Mouse (Mus musculus): ENCODE measurements around the gene Hs2st1. TPM values are rescaled to one million over a fixed set of nuclear protein-coding genes. Genes with fewer than 3 reads are reported as not detected.

Gene Hs2st1
- total RNA-seq, 2 experiments from 2014 or later: 47.2 to 50.7 TPM

DNA sequence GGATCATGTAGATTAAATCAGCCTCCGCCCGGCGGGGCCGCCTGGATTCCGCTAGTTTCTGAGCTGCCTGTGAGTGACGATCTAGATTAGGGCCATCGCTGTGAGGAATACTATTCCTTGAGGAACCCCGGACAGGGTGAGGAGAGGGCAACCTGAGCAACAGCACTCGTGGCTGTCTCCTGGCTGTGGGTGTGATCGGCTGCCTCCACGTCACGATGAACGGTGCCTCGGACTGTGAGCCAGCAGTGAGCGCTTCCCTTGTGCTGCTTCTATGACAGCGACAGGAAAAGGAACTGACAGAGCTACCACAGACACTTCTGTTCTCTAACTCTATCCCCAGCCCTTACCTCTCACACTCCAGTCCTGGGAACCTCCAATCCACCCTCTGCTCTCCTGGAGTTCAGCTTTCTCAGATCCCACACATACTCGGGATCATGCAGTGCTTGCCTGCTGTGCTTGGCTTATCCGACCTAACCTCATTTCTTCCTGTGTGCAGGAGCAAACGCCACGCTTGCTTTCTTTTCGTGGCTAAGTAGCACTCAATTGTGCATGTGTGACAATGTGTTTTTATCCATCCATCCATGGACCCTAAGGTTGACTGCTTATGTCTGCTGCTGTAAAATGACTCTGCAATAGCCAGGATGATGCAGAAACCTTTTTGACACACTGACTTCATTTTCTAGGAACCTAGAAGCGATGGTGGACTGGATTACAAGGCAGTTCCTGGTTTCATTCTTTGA lies 8.3 kb downstream of the Hs2st1 start:
- intact Hi-C loops (cut with DNase I): no loop called here
- DNase-seq (ENCODE audit: extremely low spot score in 1 of 2, low spot score in 2 of 2): no peak
- no peak overlapping the region for H3K27ac ChIP-seq
- H3K4me3 ChIP-seq: peak overlapping the region; percentile 23
- no peak for TF ChIP-seq CTCF (IDR thresholded peaks at IDR 0.05)

DNA sequence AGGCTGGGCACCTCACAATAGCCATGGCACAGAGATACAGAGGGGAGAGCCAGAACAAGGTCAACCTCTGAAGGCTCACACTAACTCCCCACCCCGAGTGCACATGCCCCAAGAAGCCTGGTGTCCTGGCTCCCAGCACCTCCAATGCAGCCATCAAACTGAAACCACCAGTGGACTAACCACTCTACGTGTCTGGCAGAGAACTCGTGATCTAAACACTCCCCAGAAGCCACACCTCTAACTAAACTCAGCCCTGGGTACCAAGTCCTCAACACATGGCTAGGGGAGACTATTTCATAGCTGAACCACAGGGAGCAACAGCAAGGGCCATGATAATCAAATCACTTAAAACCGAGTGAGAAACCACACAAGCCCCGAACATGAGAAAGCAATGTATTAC lies 11.7 kb downstream of the Hs2st1 start:
- intact Hi-C loops (cut with DNase I): no loop called here
- DNase-seq (ENCODE audit: extremely low spot score in 1 of 2, low spot score in 2 of 2): no peak

DNA sequence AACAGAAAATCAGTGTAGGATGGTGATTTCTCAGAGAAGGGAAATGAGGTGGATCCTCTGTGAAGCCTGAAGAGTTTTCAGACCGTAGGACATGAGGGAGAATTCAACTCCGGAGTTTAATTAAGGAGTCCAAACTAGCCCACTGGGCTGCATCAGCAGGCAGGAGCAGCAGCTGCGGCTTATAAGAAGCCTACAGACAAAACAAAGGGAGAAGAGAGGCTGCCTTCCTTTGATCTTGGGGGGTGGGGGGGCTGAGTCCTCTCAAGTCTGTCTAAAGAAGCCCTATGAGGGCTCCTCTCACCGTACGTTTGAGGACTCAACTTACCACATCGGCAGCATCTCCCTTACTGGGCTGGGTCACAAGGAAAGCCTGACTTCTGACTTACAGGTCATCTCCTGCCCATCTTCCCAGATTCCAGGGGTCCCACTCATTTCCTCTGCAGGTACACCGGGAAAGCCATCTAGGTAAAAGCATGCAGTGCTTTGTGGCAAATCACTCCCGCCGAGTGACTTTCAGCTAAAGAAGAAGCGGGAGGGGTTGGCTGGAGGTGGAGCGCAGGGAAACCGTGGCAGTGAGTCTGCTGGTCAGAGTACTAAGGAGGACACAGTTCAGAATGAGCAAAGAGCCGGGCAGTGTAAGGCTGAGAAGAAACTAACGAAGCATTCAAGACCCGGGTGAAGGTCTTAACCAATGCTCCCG lies 13.2 kb downstream of the Hs2st1 start:
- no peak for TF ChIP-seq CTCF (IDR thresholded peaks at IDR 0.05)
- Histone ChIP-seq H3K4me3 (no peak overlapping the region), H3K27ac (no peak overlapping the region)
- DNase-seq (ENCODE audit: extremely low spot score in 1 of 2, low spot score in 2 of 2): no peak
- intact Hi-C loops (cut with DNase I): no loop called here

More for the DNA sequence above, 11.7 kb downstream of the Hs2st1 start:
- H3K4me3 ChIP-seq: no peak overlapping the region
- no peak for TF ChIP-seq CTCF (IDR thresholded peaks at IDR 0.05)
- H3K27ac ChIP-seq: no peak overlapping the region

DNA sequence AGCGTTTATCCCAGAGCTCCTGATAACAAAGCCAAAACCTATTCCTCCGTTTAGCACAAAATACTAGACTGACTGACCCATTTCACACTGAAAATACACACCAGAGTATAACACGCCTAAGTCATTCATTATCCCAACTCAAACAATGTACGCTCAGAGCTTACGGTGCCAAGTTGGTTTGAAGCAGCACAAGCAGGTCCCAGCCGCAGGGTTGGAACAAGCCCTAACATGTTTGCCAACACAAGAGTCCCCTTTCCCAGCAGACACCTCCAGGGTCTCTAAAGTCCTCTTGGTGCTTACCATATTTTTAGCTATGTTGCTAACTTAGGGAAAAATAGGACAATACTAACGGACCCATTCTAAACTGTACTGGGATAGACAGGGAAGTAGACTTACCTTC lies 14.8 kb downstream of the Hs2st1 start:
- DNase-seq (ENCODE audit: extremely low spot score in 1 of 2, low spot score in 2 of 2): no peak
- Histone ChIP-seq H3K4me3 (no peak overlapping the region), H3K27ac (no peak overlapping the region)
- intact Hi-C loops (cut with DNase I): no loop called here
- no peak for TF ChIP-seq CTCF (IDR thresholded peaks at IDR 0.05)

DNA sequence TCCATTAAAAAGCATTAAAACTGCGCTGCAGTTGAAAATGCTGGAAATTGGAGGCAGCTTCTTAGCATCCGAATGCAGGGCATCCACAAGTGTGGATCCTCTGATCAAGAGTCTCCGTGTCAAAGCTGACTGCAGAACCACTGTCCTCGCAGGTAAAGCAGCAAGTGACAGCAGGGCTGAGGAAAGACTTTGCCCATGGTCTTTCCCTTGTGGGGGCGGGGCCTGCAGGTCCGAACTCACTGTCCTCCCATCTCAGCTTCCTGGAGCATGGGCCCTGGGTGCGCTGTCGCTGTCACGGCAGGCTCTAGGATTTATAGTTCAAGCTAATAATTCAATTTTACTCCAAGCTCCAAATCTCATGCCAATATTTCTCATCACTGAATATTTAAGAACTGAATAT lies 15.5 kb downstream of the Hs2st1 start:
- no peak overlapping the region for H3K27ac ChIP-seq
- DNase-seq (ENCODE audit: extremely low spot score in 1 of 2, low spot score in 2 of 2): no peak
- intact Hi-C loops (cut with DNase I): no loop called here
- no peak for TF ChIP-seq CTCF (IDR thresholded peaks at IDR 0.05)
- no peak overlapping the region for H3K4me3 ChIP-seq

DNA sequence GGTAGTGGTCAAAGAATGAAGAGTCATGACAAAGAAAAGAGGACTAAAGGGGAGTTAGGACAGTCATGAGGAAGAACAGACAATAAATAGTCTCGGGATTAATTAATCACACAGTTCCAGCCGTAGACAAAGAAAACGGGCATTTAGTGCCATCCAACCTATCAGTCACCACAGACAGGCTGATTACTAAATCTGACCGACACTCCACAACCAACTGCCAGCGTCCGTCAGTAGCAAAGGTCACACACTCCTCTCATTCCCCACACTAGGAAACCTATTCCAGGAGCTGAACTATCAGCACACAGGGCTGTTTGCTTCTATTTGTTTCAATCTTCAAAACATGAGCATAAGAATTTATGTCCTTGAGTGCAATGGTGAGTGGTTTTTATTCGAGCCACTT lies 16.0 kb downstream of the Hs2st1 start:
- no peak for DNase-seq (ENCODE audit: extremely low spot score in 1 of 2, low spot score in 2 of 2)
- TF ChIP-seq CTCF (IDR thresholded peaks at IDR 0.05): no peak
- H3K27ac ChIP-seq: no peak overlapping the region
- H3K4me3 ChIP-seq: no peak overlapping the region
- intact Hi-C loops (cut with DNase I): no loop called here

DNA sequence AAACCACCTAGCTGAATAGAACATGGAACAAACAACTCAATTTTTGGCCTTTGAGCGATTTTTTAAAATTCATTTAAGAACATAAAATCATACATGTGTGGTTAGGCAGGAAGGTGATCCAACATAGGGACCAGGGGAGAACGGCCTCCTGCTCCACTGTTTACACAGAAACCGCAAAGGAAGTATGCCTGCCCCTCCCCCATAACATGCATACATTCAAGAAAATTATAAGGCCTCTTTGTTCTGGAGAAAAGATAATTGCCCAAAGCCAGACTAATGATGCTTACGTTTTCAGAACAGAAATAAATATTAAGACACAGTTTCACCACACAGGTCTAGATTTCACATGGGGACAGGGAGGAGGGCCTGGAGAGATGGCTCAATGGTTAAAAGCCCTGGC lies 18.6 kb downstream of the Hs2st1 start:
- Histone ChIP-seq H3K27ac (no peak overlapping the region), H3K4me3 (no peak overlapping the region)
- intact Hi-C loops (cut with DNase I): no loop called here
- no peak for TF ChIP-seq CTCF (IDR thresholded peaks at IDR 0.05)
- no peak for DNase-seq (ENCODE audit: extremely low spot score in 1 of 2, low spot score in 2 of 2)

DNA sequence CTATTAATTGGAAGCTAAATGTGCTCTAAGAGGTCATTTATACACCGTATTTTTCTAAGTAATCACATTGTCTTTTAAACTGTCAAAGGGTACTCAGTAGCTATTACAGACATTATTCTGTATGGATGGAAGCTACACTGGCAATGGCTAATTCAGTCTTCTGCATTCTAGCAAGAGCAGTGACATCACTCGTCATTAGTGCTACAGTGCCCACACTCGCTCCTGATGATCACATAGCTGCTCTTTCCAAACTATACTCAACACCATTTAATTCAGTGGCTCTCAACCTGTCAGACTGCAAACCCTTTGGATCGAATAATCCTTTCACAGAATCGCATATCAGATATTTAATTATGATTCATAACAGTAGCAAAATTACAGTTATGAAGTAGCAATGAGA lies 19.3 kb downstream of the Hs2st1 start:
- H3K27ac ChIP-seq: no peak overlapping the region
- intact Hi-C loops (cut with DNase I): no loop called here
- no peak for TF ChIP-seq CTCF (IDR thresholded peaks at IDR 0.05)
- no peak for DNase-seq (ENCODE audit: extremely low spot score in 1 of 2, low spot score in 2 of 2)
- H3K4me3 ChIP-seq: no peak overlapping the region

DNA sequence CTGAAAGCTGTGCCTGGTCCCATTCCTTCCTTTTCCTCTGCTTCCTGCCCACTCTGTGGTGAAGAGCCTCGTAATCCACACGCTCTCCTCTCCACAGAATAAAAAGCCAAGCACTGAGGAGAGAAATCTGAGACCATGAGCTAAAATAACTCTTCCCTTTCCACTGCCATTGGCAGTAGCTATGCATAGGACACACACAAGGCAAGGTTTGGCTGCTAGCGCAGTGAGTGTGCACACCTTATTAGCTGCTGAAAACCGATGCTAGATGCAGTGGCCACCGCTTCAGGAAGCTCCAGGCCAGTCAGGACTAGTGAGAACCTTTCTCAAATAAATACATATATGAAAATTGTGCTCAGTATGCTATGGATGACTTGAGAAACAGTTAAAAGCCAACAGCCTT lies 19.9 kb downstream of the Hs2st1 start:
- Histone ChIP-seq H3K27ac (no peak overlapping the region), H3K4me3 (no peak overlapping the region)
- intact Hi-C loops (cut with DNase I): no loop called here
- no peak for TF ChIP-seq CTCF (IDR thresholded peaks at IDR 0.05)
- no peak for DNase-seq (ENCODE audit: extremely low spot score in 1 of 2, low spot score in 2 of 2)

DNA sequence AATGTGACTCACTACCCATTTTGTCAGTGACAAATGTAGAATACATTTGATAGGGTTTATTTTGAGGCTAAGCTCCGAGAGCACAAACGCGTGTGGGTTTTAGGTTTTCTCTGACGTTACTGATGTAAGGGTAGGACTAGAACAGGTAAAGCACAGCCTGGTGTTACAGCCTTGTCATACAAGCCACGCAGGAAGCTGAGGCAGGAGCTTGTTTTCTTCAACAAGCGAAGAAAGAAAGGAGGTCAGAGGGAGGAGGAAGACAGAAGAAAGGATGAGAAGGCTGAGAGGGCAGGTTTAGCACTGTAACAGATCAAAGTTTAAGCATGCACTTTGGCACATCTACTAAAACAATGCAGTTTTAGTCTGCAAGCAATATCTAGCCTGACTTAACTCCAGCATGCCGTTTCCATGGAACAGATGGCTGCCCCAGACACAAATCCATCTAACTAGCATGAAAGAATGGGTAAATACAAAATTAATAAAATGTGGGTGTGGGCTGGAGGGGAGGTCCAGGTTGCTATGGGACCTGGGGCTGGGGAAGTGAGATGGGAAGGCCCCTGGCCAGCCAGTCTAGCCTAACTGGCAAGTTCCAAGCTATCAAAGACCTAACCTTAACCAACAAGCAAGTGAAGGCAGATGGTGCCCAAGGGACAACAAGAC lies 21.7 kb downstream of the Hs2st1 start:
- no peak for DNase-seq (ENCODE audit: extremely low spot score in 1 of 2, low spot score in 2 of 2)
- Histone ChIP-seq H3K27ac (no peak overlapping the region), H3K4me3 (no peak overlapping the region)
- intact Hi-C loops (cut with DNase I): no loop called here
- no peak for TF ChIP-seq CTCF (IDR thresholded peaks at IDR 0.05)

DNA sequence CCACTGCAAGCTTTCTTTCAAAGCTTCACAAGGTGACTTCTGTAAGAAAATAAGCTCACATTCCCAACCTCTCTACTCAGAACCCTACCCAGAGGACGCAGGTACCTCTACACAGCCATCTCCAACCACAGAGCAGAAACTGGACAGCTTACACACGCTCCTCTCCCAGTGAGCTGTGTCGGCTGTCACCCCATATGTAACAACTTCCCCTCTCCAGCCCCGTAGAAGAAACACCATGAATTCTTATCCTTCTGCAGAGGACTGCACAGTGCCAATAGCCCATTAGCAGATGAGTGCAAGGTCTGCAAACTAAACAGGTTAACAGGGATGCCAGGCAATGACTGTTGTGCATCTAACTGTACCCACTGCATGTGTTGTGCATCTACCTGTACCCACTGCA lies 23.5 kb downstream of the Hs2st1 start:
- no peak for TF ChIP-seq CTCF (IDR thresholded peaks at IDR 0.05)
- intact Hi-C loops (cut with DNase I): no loop called here

DNA sequence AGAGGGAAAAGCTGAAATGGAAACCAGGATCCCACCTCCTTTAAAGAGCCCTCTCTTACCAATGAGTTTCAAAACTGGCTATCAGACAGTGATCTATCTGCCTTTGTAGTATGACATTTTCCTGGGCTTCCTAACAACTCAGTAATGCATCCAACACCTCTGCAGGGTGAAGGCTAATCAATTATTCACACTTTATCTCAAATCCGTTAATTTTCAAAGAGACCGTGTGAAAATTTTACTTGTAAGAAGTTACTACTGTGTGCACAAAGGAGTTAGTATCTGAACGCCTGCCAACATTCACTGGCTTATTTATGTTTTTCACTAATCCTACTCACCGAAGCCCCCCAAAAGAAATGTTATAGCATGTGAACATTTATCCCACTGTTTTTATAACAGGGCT lies 24.1 kb downstream of the Hs2st1 start:
- intact Hi-C loops (cut with DNase I): no loop called here
- Histone ChIP-seq H3K27ac (no peak overlapping the region), H3K4me3 (no peak overlapping the region)
- no peak for TF ChIP-seq CTCF (IDR thresholded peaks at IDR 0.05)
- DNase-seq (ENCODE audit: extremely low spot score in 1 of 2, low spot score in 2 of 2): no peak

More for the DNA sequence above, 23.5 kb downstream of the Hs2st1 start:
- DNase-seq (ENCODE audit: extremely low spot score in 1 of 2, low spot score in 2 of 2): no peak
- Histone ChIP-seq H3K27ac (no peak overlapping the region), H3K4me3 (no peak overlapping the region)

Measured in left cerebral cortex, adult 2 months (tissue).